ENCODE assay signal across 7 mouse cellular contexts in genomic region chr15:52153421-52153820, GRCm38 (mm10).
DNase-seq lines count a peak whose midpoint lies in the region; ATAC-seq and TF ChIP-seq lines count a peak whose summit lies in the region.

No protein-coding gene starts in this region.

- TF ChIP-seq EP300 in ES-Bruce4 (IDR thresholded peaks at IDR 0.05; ENCODE audit: insufficient read depth, low read depth, low read length), result 0 out of 2 replicates have a peak, but pooled peaks have one; percentile 16

- no peaks in the 10 kb centered on the region for H3K4me1 ChIP-seq in hindbrain, embryonic 14.5 days (replicated peaks; ENCODE audit: control insufficient read depth, insufficient read depth, low read length)
- no peaks in the 10 kb centered on the region for H3K4me1 ChIP-seq in hindbrain, embryonic 13.5 days (replicated peaks)
- H3K4me1 ChIP-seq in ES-Bruce4 (ENCODE audit: control insufficient read depth, insufficient read depth, low read length), result no peaks in the 10 kb centered on the region

- no peak for ATAC-seq in hindbrain, embryonic 14.5 days (ENCODE audit: low FRiP score)
- ATAC-seq in hindbrain, embryonic 13.5 days (ENCODE audit: low FRiP score), result no peak

- H3K4me2 ChIP-seq in hindbrain, embryonic 14.5 days (replicated peaks), result no peak overlapping the region
- no peak overlapping the region for H3K4me2 ChIP-seq in hindbrain, embryonic 13.5 days

- no peaks in the 10 kb centered on the region for H3K27me3 ChIP-seq in hindbrain, embryonic 14.5 days (ENCODE audit: control insufficient read depth, insufficient read depth, low read length)
- H3K27me3 ChIP-seq in hindbrain, embryonic 13.5 days, result no peaks in the 10 kb centered on the region
- no peaks in the 10 kb centered on the region; the same call in 1 of the 2 replicates for H3K27me3 ChIP-seq in ES-Bruce4 (ENCODE audit: control insufficient read depth, insufficient read depth, low read length, poor library complexity, severe bottlenecking)

- no peak overlapping the region for H3K27ac ChIP-seq in hindbrain, embryonic 14.5 days
- H3K27ac ChIP-seq in hindbrain, embryonic 13.5 days, result no peak overlapping the region
- no peak overlapping the region for H3K27ac ChIP-seq in ES-Bruce4 (ENCODE audit: insufficient read depth, low read length)

- H3K9me3 ChIP-seq in hindbrain, embryonic 14.5 days (ENCODE audit: control insufficient read depth, low read length), result no peaks in the 10 kb centered on the region
- no peaks in the 10 kb centered on the region for H3K9me3 ChIP-seq in hindbrain, embryonic 13.5 days
- H3K9me3 ChIP-seq in ES-Bruce4 (replicated peaks; ENCODE audit: control insufficient read depth, insufficient read depth, low read length, poor library complexity, severe bottlenecking), result no peaks in the 10 kb centered on the region

- WGBS in hindbrain, embryonic 14.5 days, result 31% methylated on average over 5 of the region's 5 CpGs
- 36% methylated on average over 5 of the region's 5 CpGs for WGBS in hindbrain, embryonic 13.5 days

- no peaks in the 10 kb centered on the region for H3K36me3 ChIP-seq in hindbrain, embryonic 14.5 days (replicated peaks; ENCODE audit: control insufficient read depth, insufficient read depth)
- no peaks in the 10 kb centered on the region for H3K36me3 ChIP-seq in hindbrain, embryonic 13.5 days
- no peaks in the 10 kb centered on the region for H3K36me3 ChIP-seq in ES-Bruce4 (ENCODE audit: control insufficient read depth, insufficient read depth, low read length, poor library complexity, severe bottlenecking)

- H3K9ac ChIP-seq in hindbrain, embryonic 14.5 days, result no peak overlapping the region
- H3K9ac ChIP-seq in hindbrain, embryonic 13.5 days, result no peak overlapping the region
- no peak overlapping the region for H3K9ac ChIP-seq in ES-Bruce4 (ENCODE audit: low read depth, poor library complexity, severe bottlenecking)

- TF ChIP-seq CTCF in ES-Bruce4 (IDR thresholded peaks at IDR 0.05; ENCODE audit: low read depth, low read length), result peak; percentile 93

- TF ChIP-seq POLR2A in ES-Bruce4 (IDR thresholded peaks at IDR 0.05; ENCODE audit: insufficient read depth, low read length), result no peak

- peak; percentile 63 for DNase-seq in hindbrain, embryonic 14.5 days (ENCODE audit: low spot score)
- peak; percentile 13 for DNase-seq in adrenal gland, postnatal 25 days
- DNase-seq in kidney, postnatal 4 days, result peak; percentile 51 to 61
- DNase-seq in gastrocnemius, adult 8-10 months (ENCODE audit: low spot score in 2 of 2), result no peak
- no peak for DNase-seq in T-cell, adult 2 months (ENCODE audit: low spot score)

- H3K4me3 ChIP-seq in hindbrain, embryonic 14.5 days (replicated peaks; ENCODE audit: low read length), result no peak overlapping the region
- no peak overlapping the region for H3K4me3 ChIP-seq in hindbrain, embryonic 13.5 days
- no peak overlapping the region for H3K4me3 ChIP-seq in ES-Bruce4 (ENCODE audit: low read depth, low read length)

Comparison
In these comparisons a context has a peak if more than half of its experiments do, and no peak if none do; other contexts are left out.
1. DNase-seq: peak in hindbrain, embryonic 14.5 days (single experiment), adrenal gland, postnatal 25 days (single experiment) and kidney, postnatal 4 days (2 of 2); none in gastrocnemius, adult 8-10 months (0 of 2) and T-cell, adult 2 months (single experiment).